Mouse (Mus musculus): ENCODE measurements around the gene Kcnb1. TPM values are rescaled to one million over a fixed set of nuclear protein-coding genes. Genes with fewer than 3 reads are reported as not detected.

Kcnb1 gene
- polyA plus RNA-seq, 1 experiment from 2014 or later: 1.1 TPM

DNA sequence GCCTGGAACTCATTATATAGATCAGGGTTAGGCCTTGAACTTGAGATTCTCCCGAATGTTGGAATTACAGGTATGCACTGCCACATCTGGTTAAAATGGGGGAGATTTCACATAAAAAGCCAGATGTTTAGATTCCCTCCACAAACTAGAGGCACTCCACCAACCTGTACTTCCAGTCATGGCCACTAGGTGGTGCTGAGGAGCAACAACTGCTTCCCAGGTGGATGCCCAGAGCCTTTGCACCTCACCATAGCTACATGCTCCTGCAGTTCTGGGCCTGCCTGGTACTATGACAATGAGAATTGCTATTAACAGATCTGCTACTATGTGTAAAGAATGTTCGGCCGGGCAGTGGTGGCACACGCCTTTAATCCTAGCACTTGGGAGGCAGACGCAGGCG lies 77.2 kb downstream of the Kcnb1 start:
- ATAC-seq: peak; percentile 72; the same call in 1 of the 2 replicates
- H3K4me1 ChIP-seq (replicated peaks): no peaks in the 10 kb centered on the region
- H3K27me3 ChIP-seq (replicated peaks): no peaks in the 10 kb centered on the region
- WGBS: 43% methylated on average over 6 of the region's 6 CpGs
- H3K4me2 ChIP-seq (replicated peaks): no peak overlapping the region
- no peaks in the 10 kb centered on the region for H3K9me3 ChIP-seq
- no peak overlapping the region for H3K9ac ChIP-seq
- no peaks in the 10 kb centered on the region for H3K36me3 ChIP-seq
- no peak overlapping the region for H3K4me3 ChIP-seq (replicated peaks)
- H3K27ac ChIP-seq: no peak overlapping the region

DNA sequence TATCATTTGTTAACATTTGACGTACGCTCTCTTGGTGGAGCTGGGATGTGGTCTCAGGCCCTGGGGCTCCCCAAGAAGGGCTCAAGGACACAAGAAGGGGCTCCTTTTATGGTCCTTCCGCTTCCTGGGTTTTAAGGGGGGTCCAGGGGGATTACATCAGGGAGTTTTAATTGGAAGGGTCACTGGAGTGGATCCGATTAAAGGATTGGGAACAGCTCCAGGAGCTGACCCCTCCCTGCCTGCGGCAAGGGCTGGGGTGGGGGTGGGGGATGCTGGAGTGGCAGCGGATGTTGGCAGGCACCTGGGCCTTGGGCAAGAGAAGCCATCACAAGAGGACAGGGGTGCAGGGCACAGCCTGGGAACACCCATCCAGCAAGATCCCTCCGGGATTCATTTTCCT lies 77.7 kb downstream of the Kcnb1 start:
- no peaks in the 10 kb centered on the region for H3K27me3 ChIP-seq (replicated peaks)
- no peak overlapping the region for H3K4me2 ChIP-seq (replicated peaks)
- H3K9me3 ChIP-seq: no peaks in the 10 kb centered on the region
- 57% methylated on average over 7 of the region's 7 CpGs for WGBS
- H3K36me3 ChIP-seq: no peaks in the 10 kb centered on the region
- H3K27ac ChIP-seq: no peak overlapping the region
- H3K9ac ChIP-seq: no peak overlapping the region
- no peaks in the 10 kb centered on the region for H3K4me1 ChIP-seq (replicated peaks)
- no peak overlapping the region for H3K4me3 ChIP-seq (replicated peaks)
- 0 out of 2 replicates have a peak, but pooled peaks have one; percentile 8 for ATAC-seq

- 79% methylated on average over 8 of the region's 8 CpGs for whole genome bisulfite sequencing
- H3K4me2 ChIP-seq (replicated peaks): no peak overlapping the region
- no peak overlapping the region for H3K9ac ChIP-seq
- ATAC-seq: no peak
- no peaks in the 10 kb centered on the region for H3K9me3 ChIP-seq
- no peaks in the 10 kb centered on the region for H3K4me1 ChIP-seq (replicated peaks)
- no peaks in the 10 kb centered on the region for H3K27me3 ChIP-seq (replicated peaks)
- H3K27ac ChIP-seq: no peak overlapping the region
- H3K36me3 ChIP-seq: no peaks in the 10 kb centered on the region
- no peak overlapping the region for H3K4me3 ChIP-seq (replicated peaks)
These were observed 80.4 kb downstream of the Kcnb1 start for GRCm38 (mm10) chr2:167109506-167109905.

DNA sequence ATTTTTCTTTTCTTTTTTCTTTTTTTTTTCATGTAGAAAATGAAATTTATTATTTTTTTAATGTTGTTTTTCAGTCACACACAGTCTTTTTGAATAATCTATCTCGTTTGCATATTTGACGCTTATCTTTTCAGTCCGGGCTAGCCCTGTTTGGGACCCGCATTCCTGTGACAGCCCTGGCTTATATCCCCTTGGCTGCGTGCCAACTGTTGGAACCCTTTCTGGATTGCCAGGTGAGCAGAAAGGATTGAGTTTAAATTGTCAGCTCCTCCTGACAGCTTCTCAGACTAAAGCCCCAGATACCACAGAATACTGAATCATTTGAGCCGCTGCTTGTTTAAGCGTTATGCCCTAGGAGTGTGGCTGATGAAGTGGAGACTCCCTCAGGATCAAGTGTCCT lies 86.4 kb downstream of the Kcnb1 start:
- H3K27ac ChIP-seq: no peak overlapping the region
- no peak overlapping the region for H3K9ac ChIP-seq
- H3K9me3 ChIP-seq: no peaks in the 10 kb centered on the region
- WGBS: 58% methylated on average over 7 of the region's 7 CpGs
- no peaks in the 10 kb centered on the region for H3K27me3 ChIP-seq (replicated peaks)
- H3K4me1 ChIP-seq (replicated peaks): no peaks in the 10 kb centered on the region
- H3K36me3 ChIP-seq: no peaks in the 10 kb centered on the region
- H3K4me3 ChIP-seq (replicated peaks): no peak overlapping the region
- H3K4me2 ChIP-seq (replicated peaks): no peak overlapping the region
- ATAC-seq: no peak

DNA sequence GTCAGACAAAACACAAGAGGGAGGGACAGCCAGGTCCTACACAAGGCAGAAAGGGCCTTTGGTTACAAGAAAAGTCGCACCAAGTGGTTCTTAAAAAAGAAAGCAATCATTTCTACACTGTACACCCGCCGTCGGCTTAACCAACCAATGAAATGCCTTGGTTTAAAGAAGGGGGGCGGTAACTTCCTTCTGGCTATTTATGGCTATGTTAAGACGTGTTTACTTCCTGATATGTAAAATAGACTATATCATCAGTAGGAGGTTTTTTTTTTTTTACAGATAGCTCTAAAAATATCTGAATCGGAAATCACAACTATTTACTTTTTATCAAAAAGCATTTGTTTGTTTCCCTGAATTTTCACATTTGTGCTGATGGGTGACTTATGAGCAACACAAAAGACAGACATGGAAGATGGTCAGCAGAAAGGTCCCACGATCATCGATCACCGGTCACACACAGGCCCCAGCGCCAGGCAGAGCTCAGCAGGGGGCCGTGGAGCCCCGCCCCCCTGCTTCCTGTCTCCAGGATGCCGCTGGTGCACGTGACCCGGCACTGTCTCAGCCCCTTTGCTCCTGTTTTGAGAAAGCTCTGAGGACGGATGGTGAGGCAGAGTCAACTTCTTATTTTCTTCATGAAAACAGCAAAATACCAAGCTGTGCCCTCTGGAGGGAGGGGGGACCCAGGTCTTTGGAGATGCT lies 88.1 kb downstream of the Kcnb1 start:
- Histone ChIP-seq H3K27me3 (replicated peaks) (no peaks in the 10 kb centered on the region), H3K27ac (no peak overlapping the region), H3K36me3 (no peaks in the 10 kb centered on the region), H3K9ac (no peak overlapping the region), H3K4me1 (replicated peaks) (no peaks in the 10 kb centered on the region), H3K4me3 (replicated peaks) (no peak overlapping the region), H3K4me2 (replicated peaks) (0 out of 2 replicates have a peak overlapping the region, but pooled peaks have one; percentile 9), H3K9me3 (no peaks in the 10 kb centered on the region)
- ATAC-seq: no peak
- 65% methylated on average over 17 of the region's 17 CpGs for WGBS

DNA sequence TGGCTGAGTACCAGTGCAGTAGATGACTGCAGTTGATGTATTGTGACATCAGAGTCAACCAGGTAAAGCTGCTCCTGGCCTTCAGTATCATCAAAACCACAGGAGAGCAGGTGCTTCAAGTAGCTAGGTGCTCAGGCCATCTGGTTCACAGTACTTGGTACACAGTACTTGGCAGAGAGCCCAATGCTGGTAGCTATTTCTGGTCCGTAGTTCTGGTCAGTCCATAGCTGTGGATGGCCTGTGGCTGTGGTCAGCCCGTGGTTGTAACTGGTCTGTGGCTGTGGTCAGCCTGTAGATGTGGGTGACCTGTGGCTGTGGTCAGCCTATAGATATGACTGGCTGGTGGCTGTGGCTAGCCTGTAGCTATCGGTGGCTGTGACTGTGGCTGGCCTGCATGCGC lies 95.3 kb downstream of the Kcnb1 start:
- H3K36me3 ChIP-seq: no peaks in the 10 kb centered on the region
- 81% methylated on average over 4 of the region's 4 CpGs for WGBS
- no peak for ATAC-seq

GRCm38 (mm10) chr2:167093171-167093900 lies 96.6 kb downstream of the Kcnb1 start:
- no peaks in the 10 kb centered on the region for H3K27me3 ChIP-seq (replicated peaks)
- H3K9me3 ChIP-seq: no peaks in the 10 kb centered on the region
- 80% methylated on average over 13 of the region's 13 CpGs for WGBS
- no peaks in the 10 kb centered on the region for H3K36me3 ChIP-seq
- no peak overlapping the region for H3K4me2 ChIP-seq (replicated peaks)
- no peak overlapping the region for H3K9ac ChIP-seq
- no peak overlapping the region for H3K27ac ChIP-seq
- no peak for ATAC-seq
- no peak overlapping the region for H3K4me3 ChIP-seq (replicated peaks)
- H3K4me1 ChIP-seq (replicated peaks): no peaks in the 10 kb centered on the region

More for the DNA sequence above, 95.3 kb downstream of the Kcnb1 start:
- Histone ChIP-seq H3K4me3 (replicated peaks) (no peak overlapping the region), H3K9me3 (no peaks in the 10 kb centered on the region), H3K27ac (no peak overlapping the region), H3K4me1 (replicated peaks) (no peaks in the 10 kb centered on the region), H3K9ac (no peak overlapping the region), H3K27me3 (replicated peaks) (no peaks in the 10 kb centered on the region), H3K4me2 (replicated peaks) (no peak overlapping the region)

- H3K4me2 ChIP-seq (replicated peaks): no peak overlapping the region
- H3K9ac ChIP-seq: no peak overlapping the region
- H3K36me3 ChIP-seq: no peaks in the 10 kb centered on the region
- H3K4me3 ChIP-seq (replicated peaks): no peak overlapping the region
- H3K4me1 ChIP-seq (replicated peaks): no peaks in the 10 kb centered on the region
- H3K27me3 ChIP-seq (replicated peaks): no peaks in the 10 kb centered on the region
- no peaks in the 10 kb centered on the region for H3K9me3 ChIP-seq
- no peak for ATAC-seq
- 71% methylated on average over 1 of the region's 1 CpGs for WGBS
- H3K27ac ChIP-seq: no peak overlapping the region
These were observed 99.7 kb downstream of the Kcnb1 start for GRCm38 (mm10) chr2:167090271-167090670.

DNA sequence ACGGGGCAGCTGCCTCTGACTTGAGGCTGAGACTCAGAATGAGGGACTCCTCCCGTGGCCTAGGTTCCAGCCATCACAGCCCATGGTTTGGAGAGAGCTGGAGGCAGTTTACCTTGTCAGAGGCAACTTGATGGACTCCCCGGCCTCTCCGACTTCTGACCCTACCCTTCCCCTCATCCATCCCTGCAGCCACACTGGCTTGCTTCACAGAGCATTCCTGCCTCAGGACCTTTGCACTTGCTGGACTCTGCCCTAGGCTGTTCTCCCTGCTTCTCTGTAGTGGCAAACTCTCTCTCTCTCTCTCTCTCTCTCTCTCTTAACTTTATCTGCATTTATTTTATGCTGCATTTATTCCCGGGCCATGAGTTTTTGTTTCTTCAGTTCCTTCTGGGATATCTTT lies 103.1 kb downstream of the Kcnb1 start:
- Histone ChIP-seq H3K4me3 (replicated peaks) (no peak overlapping the region), H3K27ac (no peak overlapping the region), H3K4me2 (replicated peaks) (no peak overlapping the region), H3K36me3 (no peaks in the 10 kb centered on the region), H3K9ac (no peak overlapping the region), H3K27me3 (replicated peaks) (no peaks in the 10 kb centered on the region), H3K9me3 (no peaks in the 10 kb centered on the region), H3K4me1 (replicated peaks) (0 out of 2 replicates have a peak, but pooled peaks cover under 1% of the 10 kb centered on the region)
- ATAC-seq: no peak
- 73% methylated on average over 5 of the region's 5 CpGs for WGBS

DNA sequence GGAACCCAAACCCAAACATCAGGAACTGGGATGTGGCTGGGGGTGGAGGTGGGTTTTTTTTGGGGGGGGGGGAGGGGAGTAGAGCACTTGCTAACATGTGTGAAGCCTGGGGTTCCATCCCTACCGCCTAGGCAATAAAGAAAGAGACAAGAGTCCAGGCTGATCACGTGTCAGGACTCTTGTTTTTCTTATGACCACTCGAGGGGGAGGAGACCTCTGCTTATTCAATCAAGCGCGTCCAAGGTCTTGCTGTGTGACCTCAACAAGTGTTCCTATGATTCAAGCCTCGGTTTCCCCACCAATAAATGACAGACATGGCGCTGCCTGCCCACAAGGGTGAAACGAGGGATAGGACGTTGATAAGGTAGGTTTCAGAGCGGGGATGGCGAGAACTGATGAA lies 103.9 kb downstream of the Kcnb1 start:
- ATAC-seq: no peak
- Histone ChIP-seq H3K36me3 (no peaks in the 10 kb centered on the region), H3K4me2 (replicated peaks) (no peak overlapping the region), H3K9me3 (no peaks in the 10 kb centered on the region), H3K4me1 (replicated peaks) (0 out of 2 replicates have a peak, but pooled peaks cover 5% of the 10 kb centered on the region), H3K9ac (no peak overlapping the region), H3K27me3 (replicated peaks) (no peaks in the 10 kb centered on the region), H3K4me3 (replicated peaks) (no peak overlapping the region), H3K27ac (no peak overlapping the region)
- WGBS: 51% methylated on average over 11 of the region's 11 CpGs

DNA sequence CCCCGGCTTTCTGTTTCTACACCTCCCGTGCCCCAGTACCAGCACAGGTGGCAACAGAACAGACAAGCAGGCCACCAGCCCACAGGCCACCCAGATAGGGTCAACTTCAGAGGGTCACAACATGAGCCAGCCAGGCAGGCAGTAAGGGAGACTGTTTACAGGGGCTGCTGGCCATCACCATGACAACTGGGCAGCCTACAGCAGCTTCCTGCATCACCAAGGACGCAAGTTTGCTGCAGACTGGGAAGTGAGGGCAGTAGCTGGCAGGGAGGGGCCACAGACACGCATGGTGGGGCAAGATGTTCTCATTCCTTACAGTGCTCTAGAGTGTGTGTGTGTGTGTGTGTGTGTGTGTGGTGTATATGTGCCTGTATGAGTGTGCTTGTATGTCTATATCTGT lies 108.3 kb downstream of the Kcnb1 start:
- no peak overlapping the region for H3K4me2 ChIP-seq (replicated peaks)
- H3K4me3 ChIP-seq (replicated peaks): no peak overlapping the region
- WGBS: 12% methylated on average over 4 of the region's 4 CpGs
- ATAC-seq: no peak
- no peaks in the 10 kb centered on the region for H3K36me3 ChIP-seq
- no peak overlapping the region for H3K27ac ChIP-seq
- H3K27me3 ChIP-seq (replicated peaks): no peaks in the 10 kb centered on the region
- H3K9ac ChIP-seq: no peak overlapping the region
- no peaks in the 10 kb centered on the region for H3K9me3 ChIP-seq
- peaks cover 15% of the 10 kb centered on the region for H3K4me1 ChIP-seq (replicated peaks)

- H3K4me3 ChIP-seq (replicated peaks): no peak overlapping the region
- no peak overlapping the region for H3K4me2 ChIP-seq (replicated peaks)
- no peak overlapping the region for H3K9ac ChIP-seq
- H3K27me3 ChIP-seq (replicated peaks): no peaks in the 10 kb centered on the region
- H3K9me3 ChIP-seq: no peaks in the 10 kb centered on the region
- H3K27ac ChIP-seq: no peak overlapping the region
- no peaks in the 10 kb centered on the region for H3K36me3 ChIP-seq
- WGBS: 67% methylated on average over 6 of the region's 6 CpGs
- H3K4me1 ChIP-seq (replicated peaks): peaks cover 15% of the 10 kb centered on the region
- ATAC-seq: no peak
These were observed 108.8 kb downstream of the Kcnb1 start for GRCm38 (mm10) chr2:167081135-167081534.

- Histone ChIP-seq H3K27ac (no peak overlapping the region), H3K4me1 (replicated peaks) (peaks cover 15% of the 10 kb centered on the region), H3K4me3 (replicated peaks) (no peak overlapping the region), H3K36me3 (no peaks in the 10 kb centered on the region), H3K27me3 (replicated peaks) (no peaks in the 10 kb centered on the region), H3K9me3 (no peaks in the 10 kb centered on the region), H3K4me2 (replicated peaks) (no peak overlapping the region), H3K9ac (no peak overlapping the region)
- 70% methylated on average over 3 of the region's 3 CpGs for WGBS
- no peak for ATAC-seq
These were observed 109.6 kb downstream of the Kcnb1 start for GRCm38 (mm10) chr2:167080387-167080786.
